8 mouse cellular contexts compared by ENCODE assay signal in the genomic region with DNA sequence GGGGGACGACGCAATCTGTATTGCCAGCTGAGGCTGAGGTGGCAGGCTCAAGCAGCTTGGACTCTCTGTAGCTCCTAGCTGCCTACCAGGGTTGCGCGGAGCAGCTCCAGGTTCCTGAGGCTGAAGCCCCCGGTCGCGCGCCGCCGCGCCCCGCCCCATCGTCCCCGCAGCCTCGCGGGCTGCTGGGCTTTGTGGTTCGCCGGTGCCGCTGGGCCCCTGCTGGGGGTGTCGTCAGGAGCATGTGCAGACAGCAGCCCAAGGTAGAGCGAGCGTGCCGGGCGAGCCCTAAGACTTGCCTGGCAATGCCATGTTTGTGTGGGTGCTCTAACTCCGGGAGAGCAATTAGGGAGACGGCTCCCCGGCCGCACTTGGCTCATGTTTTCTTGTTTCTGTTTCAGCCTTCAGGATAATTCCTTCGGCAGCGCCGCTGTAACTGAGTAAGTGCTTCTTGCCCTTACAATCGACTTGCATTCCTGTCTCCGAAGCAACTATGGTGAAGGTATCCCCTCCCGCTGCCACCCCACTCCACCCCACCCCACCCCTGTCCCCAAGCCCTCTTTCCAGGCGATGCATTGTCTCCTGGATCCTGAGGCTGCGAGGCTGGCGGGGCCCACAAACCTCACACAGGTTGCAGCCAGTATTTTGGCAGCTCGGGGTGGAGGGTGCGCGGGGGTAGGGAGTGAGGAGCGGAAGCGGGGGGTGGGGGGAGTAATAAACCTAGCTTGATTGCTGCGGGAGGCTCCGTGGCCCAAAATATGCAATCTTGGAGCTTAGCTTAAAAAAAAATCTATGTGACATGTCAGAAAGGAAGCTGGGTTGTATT. TPM values are rescaled to one million over a fixed set of nuclear protein-coding genes. Genes with fewer than 3 reads are reported as not detected.
DNase-seq lines count a peak whose midpoint lies in the region; ATAC-seq lines count a peak whose summit lies in the region.

No protein-coding gene starts in this region.

- peak overlapping the region; percentile 60 for H3K4me3 ChIP-seq in intestine, embryonic 15.5 days (replicated peaks)
- H3K4me3 ChIP-seq in midbrain, embryonic 10.5 days = peak overlapping the region; percentile 74
- H3K4me3 ChIP-seq in stomach, embryonic 15.5 days (replicated peaks) = peak overlapping the region; percentile 64

- H3K27me3 ChIP-seq in intestine, embryonic 15.5 days (replicated peaks) = no peaks in the 10 kb centered on the region
- 0 out of 2 replicates have a peak, but pooled peaks cover 3% of the 10 kb centered on the region for H3K27me3 ChIP-seq in midbrain, embryonic 10.5 days (ENCODE audit: low read depth, poor library complexity, severe bottlenecking)
- H3K27me3 ChIP-seq in stomach, embryonic 15.5 days (replicated peaks) = no peaks in the 10 kb centered on the region

- WGBS in intestine, embryonic 15.5 days = under 1% methylated on average over 44 of the region's 44 CpGs
- under 1% methylated on average over 44 of the region's 44 CpGs for WGBS in midbrain, embryonic 10.5 days
- 1% methylated on average over 44 of the region's 44 CpGs for WGBS in stomach, embryonic 15.5 days

- H3K4me2 ChIP-seq in intestine, embryonic 15.5 days (replicated peaks) = peak overlapping the region; percentile 96
- H3K4me2 ChIP-seq in stomach, embryonic 15.5 days = peak overlapping the region; percentile 95

- intact Hi-C loops in gastrocnemius, postnatal 14 days (cut with DNase I; ENCODE audit: low total_unique reads) = no loop called here
- intact Hi-C loops in left cerebral cortex, postnatal 14 days (cut with DNase I) = loop anchor here (5.0 kb wide), 2 partner anchors 69 to 81 kb away; no protein-coding TSS in a partner anchor

- no peaks in the 10 kb centered on the region for H3K9me3 ChIP-seq in intestine, embryonic 15.5 days
- no peaks in the 10 kb centered on the region; the same call in 1 of the 2 replicates for H3K9me3 ChIP-seq in midbrain, embryonic 10.5 days (replicated peaks)
- H3K9me3 ChIP-seq in stomach, embryonic 15.5 days = no peaks in the 10 kb centered on the region

- H3K4me1 ChIP-seq in intestine, embryonic 15.5 days (replicated peaks) = peaks cover 11% of the 10 kb centered on the region; the same call in 1 of the 2 replicates
- peaks cover 54% of the 10 kb centered on the region for H3K4me1 ChIP-seq in midbrain, embryonic 10.5 days
- H3K4me1 ChIP-seq in stomach, embryonic 15.5 days = no peaks in the 10 kb centered on the region

- peak; percentile 85 for DNase-seq in adrenal gland, adult 2 months
- peak; percentile 58 to 84 for DNase-seq in cerebellum, postnatal 4 days (ENCODE audit: low spot score in 2 of 2)
- DNase-seq in gastrocnemius, postnatal 14 days = peak; percentile 56
- peak; percentile 75 to 78 for DNase-seq in left cerebral cortex, postnatal 14 days (ENCODE audit: low spot score in 2 of 2)
- peak; percentile 80 for DNase-seq in midbrain, embryonic 10.5 days (ENCODE audit: low spot score)

- ATAC-seq in intestine, embryonic 15.5 days = peak; percentile 85
- peak; percentile 52; the same call in 1 of the 2 replicates for ATAC-seq in stomach, embryonic 15.5 days (ENCODE audit: insufficient read depth, low FRiP score, low read depth)
- ATAC-seq in activated CD4-positive, CD25-positive, alpha-beta regulatory T cell, adult 4 months = no peak

- peak overlapping the region; percentile 60 for H3K9ac ChIP-seq in intestine, embryonic 15.5 days
- H3K9ac ChIP-seq in stomach, embryonic 15.5 days = peak overlapping the region; percentile 54

- H3K27ac ChIP-seq in intestine, embryonic 15.5 days = peak overlapping the region; percentile 74
- peak overlapping the region; percentile 94 for H3K27ac ChIP-seq in midbrain, embryonic 10.5 days (replicated peaks)
- H3K27ac ChIP-seq in stomach, embryonic 15.5 days = peak overlapping the region; percentile 79

- no peaks in the 10 kb centered on the region for H3K36me3 ChIP-seq in intestine, embryonic 15.5 days
- no peaks in the 10 kb centered on the region for H3K36me3 ChIP-seq in midbrain, embryonic 10.5 days
- H3K36me3 ChIP-seq in stomach, embryonic 15.5 days = no peaks in the 10 kb centered on the region

RNA-seq across cellular contexts. Expression of a gene that starts 0.6 kb away (rescaled TPM):
- total RNA-seq in adrenal gland, adult 2 months (2021) = 10 to 100 TPM; 12.8 to 27.5 TPM
- polyA plus RNA-seq in adrenal gland, adult 2 months (2012; rRNA removed) = 5.7 and 6.0 TPM in 2 replicates
- 1 to 10 TPM; 5.3 to 6.0 TPM for total RNA-seq in gastrocnemius, postnatal 14 days (2021)
- 7.3 and 8.0 TPM in 2 replicates for polyA plus RNA-seq in intestine, embryonic 15.5 days (2015; fragmentation: Nextera tagmentation; extraction: Ambion mirVana)
- 10 to 100 TPM; 46.9 to 50.9 TPM for total RNA-seq in left cerebral cortex, postnatal 14 days (2021)
- 13.3 and 16.5 TPM in 2 replicates for polyA plus RNA-seq in midbrain, embryonic 10.5 days (2016; fragmentation: Nextera tagmentation; extraction: Ambion mirVana)
- polyA plus RNA-seq in stomach, embryonic 15.5 days (2015; fragmentation: Nextera tagmentation; extraction: Ambion mirVana) = 8.2 and 9.6 TPM in 2 replicates
- not detected for polyA plus RNA-seq in activated CD4-positive, CD25-positive, alpha-beta regulatory T cell, adult 4 months (2017; shearing (Covaris generic))
